Mouse (Mus musculus): Measurements from ENCODE around the gene Klc3.

Klc3 gene

DNA sequence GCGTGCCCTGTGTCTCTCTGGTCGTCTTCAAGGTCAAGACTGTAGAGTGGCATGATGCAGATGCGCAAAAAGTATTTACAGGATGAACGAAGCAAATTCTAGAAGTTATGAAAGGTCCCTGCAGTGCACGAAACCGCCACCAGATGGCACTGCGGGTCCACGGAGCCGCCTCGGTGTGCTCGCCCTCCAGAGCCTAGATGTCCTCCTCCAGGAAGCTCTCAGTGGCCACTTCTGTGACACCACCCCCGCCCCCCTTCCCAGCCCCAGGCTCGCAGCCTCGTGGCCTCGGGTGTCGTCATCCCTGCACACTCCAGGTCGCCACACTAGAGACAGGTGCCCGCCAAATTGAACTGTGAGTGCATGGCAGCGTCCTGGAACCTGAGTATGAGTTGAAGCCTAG is 1.5 kb upstream of the Klc3 start:
- DNase-seq (ENCODE audit: low spot score) = peak; percentile 86

DNA sequence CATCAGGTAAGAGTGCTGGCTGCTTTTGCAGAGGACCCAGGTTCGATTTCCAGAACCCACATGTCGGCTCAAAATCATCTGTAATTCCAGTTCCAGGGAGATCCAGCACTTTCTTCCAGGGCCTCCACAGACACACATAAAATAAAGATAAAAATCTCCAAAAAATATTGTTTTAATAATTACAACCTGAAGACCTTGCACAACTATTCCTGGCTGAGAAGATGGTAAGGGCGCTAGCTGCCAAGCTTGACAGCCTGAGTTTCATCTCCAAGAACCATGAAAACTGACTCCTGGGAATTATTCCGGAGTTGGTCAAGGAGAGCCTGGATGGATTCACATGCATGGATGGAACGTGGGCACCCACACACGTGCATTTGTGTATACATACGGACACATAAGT is 572 bp upstream of the Klc3 start, which contains the start of gene Ckm:
Ckm (plus strand) TSS at position 301 of the 400 bp plus-strand sequence.
- DNase-seq (ENCODE audit: low spot score) = no peak

DNA sequence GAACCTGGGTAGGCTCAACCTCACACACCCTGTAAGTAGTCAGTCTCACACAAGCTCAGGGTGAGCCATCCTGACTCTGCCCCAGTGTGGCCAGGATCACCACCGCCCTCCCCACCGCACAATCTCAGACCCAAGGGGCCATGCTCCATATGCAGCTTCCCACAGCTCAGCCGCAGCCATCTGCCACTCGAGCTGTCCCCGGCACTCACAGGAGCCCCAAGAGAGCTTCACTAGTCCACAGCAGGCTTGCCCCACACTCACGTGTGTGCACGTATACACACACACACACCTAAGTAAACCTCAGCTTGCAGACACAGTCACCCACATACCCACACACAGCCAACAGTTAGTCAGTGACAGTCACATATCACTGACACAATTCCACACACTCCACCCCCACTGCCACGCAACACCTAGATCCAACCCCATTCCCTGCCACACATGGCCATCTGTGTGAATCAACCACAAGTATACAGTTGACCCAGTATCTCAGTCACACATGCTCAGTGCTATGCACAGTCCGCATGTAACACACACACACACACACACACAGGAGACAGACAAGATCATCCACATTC is 1.3 kb downstream of the Klc3 start:
- no peak for DNase-seq (ENCODE audit: low spot score)

DNA sequence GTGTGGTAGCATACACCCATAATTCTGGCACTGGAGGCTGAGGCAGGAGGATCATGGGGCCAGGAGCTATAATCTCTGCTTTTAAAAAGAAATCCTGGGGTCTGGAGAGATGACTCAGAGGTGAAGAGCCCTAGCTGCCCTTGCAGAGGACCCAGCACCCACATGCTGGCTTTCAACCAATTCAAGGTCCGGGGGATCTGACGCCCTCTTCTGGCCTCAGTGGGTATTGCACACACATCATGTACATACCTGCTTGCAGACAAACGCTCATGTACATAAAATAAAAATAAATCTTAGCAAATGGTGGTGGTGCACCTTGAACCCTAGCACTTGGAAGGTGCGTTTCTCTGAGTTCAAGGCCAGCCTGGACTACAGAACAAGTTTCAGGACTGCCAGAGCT is 3.0 kb downstream of the Klc3 start:
- no peak for DNase-seq (ENCODE audit: low spot score)

DNA sequence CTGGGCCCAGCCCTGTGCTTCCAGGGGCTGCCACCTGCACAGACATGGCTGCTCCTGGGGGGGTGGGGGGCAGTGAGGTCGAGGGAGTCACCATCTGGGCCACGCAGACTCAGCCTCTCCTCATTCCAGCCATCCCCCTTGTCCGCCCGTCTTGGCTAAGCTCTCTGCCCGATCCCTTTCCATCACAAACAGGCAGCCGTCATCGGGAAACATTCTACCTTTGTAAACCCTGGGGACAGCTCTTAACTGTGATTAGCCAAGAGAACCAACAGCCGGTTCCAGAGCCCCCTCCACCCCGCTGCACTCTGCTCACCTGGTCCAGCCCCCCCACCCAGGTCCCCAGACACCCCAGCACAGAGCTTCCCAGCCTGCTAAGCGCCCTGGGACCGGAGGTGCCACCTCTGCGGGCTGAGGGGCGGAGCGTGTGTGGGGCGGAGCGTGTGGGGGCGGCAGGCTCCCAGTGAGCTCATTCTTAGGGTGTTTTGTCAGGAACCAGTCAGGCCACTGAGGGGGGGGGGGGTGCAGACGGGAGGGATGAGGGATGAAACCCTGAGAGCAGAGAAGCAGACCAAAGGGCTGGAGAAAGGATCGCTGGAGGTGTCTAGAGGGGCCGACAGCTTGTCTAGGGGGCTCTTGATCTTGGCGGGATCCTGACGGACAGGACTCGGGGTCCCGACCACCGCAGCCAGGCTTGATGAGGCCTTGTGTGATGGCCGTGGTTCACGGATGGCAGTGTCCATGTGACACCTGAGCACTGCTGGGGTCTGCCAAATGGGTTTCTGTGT is 4.2 kb downstream of the Klc3 start:
- DNase-seq (ENCODE audit: low spot score) = peak; percentile 70

DNA sequence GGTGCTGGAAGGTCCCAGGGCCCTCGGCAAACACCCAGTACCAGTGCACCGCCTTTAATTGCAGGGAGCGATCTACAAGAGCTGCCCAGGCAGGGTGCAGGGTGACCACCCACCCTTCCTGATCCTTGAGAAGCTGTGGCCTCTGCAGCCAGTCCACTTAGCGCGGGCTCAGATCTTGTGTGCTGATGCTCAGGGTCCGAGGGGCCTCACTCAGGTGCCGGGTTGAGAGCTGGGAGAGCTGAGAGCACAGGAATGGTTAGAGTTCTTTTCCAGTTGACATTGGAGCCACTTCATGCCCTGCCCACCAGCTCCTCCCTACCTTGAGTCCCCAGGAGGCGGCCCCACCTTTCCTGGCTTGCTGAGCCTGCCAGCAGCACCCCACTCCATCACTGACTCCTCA is 9.4 kb downstream of the Klc3 start:
- no peak for DNase-seq (ENCODE audit: low spot score)

DNA sequence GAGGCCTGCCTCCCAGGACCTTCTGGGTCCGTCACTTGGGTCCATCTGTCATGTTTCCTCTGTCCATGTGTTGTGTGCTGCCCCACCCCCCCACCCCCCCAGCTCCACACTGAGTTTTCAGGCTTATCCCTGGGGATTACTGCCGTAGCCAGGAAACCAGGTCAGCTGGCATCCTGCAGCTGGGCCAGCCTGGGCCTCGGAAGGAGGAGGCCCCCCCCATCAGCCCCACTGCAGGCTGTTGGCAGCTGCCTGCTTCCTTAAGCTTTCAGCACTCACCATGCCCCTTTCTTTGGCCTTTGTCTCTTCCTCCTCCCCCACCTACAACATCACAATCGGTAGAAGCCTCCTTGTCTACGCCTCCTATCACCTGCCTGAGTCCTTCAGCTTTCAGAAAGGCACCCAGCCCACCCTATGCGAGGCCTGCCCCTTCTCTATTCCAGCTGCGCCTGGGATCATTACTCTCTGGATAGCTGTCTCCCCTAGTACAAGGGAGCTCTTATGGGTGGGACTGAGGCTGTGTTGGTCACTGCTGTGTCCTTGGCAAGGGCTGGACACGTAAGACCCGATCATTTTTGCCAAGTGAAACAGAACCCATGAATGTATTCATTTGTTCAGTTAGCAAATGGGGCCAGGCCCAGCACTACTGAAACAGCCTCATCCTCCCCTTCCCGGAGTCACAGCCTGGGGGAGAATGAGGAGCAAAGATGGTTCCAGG is 15.0 kb downstream of the Klc3 start:
- no peak for DNase-seq (ENCODE audit: low spot score)

DNA sequence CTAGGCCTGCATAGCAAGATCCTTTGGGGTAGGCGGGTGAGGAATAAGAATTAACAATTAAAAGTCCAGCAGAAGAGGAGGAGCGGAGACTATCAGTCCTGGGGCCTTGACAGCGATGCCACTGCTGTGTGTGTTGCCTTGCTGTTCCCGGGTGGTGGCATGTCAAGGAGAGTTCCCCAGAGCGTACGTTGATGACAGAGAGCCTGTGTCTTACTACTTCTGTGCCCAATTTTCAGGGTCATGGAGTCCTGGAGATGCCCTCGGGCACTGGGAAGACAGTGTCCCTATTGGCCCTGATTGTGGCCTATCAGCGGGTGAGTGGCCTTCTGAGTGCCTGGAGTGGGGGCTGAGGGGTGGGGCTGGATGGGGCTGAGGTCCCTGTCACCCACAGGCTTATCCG is 20.2 kb downstream of the Klc3 start:
- no peak for DNase-seq (ENCODE audit: low spot score)

DNA sequence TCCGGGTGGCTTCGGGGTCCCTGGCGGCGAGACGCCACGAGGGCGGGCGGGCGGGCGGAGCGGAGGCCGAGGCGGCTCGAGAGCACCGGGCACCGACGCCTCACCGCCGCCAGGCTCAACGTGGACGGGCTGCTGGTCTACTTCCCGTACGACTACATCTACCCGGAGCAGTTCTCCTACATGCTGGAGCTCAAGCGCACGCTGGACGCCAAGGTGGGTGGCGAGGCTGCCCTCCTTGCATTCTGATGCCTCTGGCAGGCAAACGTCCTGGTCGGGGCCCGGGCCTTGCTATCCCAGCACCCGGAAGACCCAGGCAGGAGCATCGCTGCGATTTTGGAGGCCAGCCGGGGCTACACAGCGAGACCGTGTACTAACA is 21.8 kb downstream of the Klc3 start:
- no peak for DNase-seq (ENCODE audit: low spot score)

DNA sequence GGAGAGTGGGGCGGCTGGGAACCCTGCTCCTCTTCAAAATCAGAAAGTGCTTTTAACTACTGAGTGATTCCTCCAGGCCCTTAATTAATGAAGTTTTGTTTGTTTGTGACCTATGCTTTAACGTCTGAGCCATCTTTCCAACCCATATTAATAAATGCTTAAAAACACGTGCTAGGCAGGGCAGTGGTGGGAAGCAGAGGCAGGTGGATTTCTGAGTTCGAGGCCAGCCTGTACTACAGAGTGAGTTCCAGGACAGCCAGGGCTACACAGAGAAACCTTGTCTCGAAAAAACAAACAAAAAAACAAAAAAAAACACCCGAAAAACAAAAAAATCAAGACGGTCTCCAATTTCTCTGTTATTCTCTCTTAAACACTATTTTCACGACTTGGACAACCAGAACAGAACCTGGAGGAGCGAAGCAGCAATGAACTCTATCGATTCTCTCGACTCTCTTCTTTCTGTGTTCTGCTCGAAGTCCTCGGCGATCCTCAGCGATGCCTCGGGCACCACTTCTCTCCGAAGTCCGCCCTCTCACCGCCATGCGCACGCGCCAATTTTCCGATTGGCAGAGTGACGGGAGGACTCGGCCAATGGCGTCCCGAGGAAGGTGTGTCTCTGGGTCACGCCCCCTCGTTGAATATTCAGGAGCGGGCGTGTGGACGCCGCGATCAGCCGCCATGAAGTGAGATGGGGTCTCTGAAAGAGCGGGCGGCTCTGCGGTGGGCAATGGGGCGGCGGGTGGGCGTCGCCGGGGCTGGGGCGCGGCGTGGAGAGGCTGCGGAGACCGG is 22.3 kb downstream of the Klc3 start, which contains the start of gene Ercc2:
Ercc2 (plus strand) TSS at position 634 of the 789 bp plus-strand sequence.
- DNase-seq (ENCODE audit: low spot score) = peak; percentile 99

DNA sequence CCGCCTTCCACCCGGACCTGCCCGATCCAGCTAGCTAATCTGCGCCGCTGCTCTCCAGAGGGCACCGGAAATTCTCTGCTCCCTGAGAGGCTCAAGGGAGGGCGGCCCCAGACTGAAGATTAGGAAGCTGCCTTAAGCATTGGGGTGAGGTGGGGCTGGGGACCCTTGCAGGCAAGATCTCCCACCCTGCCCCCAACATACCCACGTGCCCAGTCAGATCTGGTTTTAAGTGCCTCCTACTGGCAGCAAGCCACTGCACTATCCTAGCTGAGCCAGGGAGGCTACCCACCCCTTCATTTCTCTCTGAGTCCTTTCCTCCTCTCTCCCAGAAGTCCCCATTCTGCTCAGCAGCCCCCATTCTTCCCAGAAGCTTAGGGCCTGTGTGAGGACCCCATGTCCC is 25.9 kb downstream of the Klc3 start:
- no peak for DNase-seq (ENCODE audit: low spot score)

DNA sequence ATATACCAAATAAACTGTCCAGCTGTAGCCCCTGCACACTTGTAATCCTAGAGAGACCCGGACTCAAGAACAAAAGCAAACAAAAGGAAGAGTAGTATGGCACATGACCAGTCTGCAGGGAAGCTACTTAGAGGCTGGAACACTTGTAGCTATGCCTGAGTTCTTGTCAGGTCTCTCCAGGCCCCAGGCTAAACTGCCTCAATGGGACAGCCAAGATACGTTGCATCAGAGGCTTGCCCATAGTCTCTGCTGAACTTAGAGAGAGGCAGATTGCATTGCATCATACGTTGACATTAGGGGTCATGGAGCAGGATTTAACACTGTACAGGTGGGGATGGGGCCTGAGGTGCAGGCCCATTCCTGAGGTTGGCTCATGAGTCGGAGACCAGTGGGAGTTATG is 27.9 kb downstream of the Klc3 start:
- no peak for DNase-seq (ENCODE audit: low spot score)

DNA sequence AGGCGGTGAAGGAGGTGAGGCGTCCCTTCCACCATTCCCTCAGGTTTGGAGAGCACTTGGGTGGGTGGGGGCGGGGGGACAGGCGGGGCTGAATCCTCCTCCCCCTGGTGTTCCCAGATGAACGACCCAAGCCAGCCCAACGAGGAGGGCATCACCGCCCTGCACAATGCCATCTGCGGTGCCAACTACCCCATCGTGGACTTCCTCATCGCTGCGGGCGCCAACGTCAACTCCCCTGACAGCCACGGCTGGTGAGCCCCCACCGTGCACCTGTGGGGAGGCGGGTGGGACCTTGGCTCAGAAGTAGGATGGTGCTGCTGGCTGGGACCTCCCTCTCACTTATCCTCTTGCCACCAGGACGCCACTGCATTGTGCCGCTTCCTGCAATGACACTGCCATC is 28.5 kb downstream of the Klc3 start:
- DNase-seq (ENCODE audit: low spot score) = no peak

DNA sequence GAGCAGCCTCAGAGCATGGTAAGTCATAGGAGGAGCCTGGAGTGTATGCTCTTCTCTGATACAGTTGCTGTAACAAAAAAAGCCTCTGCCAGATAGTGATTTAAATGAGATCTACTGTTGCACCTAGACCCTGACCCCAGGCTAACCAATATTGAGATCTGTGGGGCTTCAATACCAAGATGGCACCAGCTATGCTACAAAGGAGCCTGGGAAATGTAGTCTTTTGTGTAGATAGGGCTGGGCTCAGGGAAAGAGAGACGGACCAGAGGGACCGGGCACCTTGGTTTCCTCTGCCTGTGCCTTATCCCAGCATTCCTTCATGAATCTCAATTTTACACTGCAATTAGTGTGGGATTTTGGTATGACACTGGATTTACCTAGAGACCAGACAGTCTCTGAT is 30.5 kb downstream of the Klc3 start:
- no peak for DNase-seq (ENCODE audit: low spot score)

DNA sequence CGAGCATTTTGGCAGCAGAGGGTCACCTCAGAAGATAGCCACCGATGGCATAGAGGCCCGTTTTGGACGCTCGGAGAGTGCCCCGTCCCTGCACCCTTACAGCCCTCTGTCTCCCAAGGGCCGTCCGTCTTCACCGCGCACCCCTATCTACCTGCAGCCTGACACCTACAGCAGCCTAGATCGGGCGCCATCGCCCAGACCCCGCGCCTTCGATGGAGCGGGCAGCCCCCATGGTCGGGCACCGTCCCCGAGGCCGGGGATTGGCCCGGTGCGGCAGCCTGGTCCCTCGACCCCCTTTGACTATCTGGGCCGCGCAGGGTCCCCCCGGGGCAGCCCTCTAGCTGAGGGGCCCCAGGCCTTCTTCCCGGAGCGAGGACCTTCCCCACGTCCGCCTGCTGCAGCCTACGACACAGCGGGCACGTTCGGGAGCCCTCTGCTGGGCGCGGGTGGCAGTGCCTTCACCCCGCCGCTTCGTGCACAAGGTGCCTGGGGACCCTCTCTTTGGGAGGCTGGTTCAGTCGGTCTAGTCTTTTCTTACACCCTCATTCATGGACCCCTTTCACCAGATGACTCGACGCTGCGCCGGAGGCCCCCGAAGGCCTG is 34.0 kb downstream of the Klc3 start:
- no peak for DNase-seq (ENCODE audit: low spot score)

DNA sequence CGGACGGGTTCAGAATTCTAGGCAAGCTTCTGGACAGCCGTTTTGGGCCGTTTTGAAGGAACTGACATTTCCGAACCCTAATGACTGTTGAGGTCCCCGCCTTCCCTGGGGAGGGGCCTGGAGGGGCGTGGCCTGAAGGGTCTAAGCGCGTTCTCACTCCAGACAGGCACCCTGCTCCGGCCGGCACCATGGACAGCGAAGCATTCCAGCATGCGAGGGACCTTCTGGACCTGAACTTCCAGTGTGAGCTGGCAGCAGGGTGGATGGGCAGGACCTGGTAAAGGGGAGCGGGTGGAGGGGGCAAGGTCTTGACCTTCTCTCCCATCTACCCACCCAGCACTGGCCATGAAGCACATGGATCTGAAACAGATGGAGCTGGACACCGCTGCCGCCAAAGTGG is 35.5 kb downstream of the Klc3 start:
- DNase-seq (ENCODE audit: low spot score) = no peak

DNA sequence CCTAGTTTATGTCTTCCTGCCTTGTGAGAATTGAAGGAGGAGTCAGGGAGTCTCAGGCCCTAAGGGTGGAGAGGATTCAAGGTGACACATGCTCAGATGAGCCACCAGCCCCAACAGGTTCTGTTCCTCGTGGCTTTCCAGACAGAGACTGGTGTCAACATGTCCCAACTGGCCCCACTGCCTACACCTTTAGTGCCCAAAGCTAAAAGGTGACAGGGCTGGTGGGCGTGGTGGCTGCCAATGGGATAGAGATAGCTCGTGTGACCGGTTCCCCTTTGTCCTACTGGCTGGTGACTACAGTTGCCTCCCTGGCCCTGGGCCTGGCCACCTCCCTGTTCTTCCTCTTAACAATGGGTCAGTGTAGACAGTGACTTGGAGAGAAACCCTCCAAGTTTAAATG is 38.5 kb downstream of the Klc3 start:
- DNase-seq (ENCODE audit: low spot score) = no peak

DNA sequence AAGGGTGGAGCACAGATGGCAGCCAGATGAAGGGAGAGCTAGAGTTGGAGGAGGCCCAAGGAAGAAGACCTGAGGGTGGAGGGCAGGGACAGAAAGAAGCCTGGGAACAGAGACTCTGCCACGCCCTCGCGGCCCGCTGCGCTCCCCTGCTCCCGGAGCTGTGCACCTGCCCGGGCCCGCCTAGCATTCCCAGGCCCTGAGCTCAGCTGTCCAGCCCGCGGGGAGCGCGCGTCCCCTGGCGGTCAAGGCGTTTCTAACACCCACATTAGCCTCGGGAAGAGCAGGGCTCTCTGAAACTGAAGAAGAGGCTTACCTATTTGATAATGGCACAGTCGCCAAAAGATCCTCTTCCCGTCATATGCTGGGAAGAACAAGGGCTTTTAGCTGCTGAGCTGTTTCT is 40.0 kb downstream of the Klc3 start:
- peak; percentile 82 for DNase-seq (ENCODE audit: low spot score)

DNA sequence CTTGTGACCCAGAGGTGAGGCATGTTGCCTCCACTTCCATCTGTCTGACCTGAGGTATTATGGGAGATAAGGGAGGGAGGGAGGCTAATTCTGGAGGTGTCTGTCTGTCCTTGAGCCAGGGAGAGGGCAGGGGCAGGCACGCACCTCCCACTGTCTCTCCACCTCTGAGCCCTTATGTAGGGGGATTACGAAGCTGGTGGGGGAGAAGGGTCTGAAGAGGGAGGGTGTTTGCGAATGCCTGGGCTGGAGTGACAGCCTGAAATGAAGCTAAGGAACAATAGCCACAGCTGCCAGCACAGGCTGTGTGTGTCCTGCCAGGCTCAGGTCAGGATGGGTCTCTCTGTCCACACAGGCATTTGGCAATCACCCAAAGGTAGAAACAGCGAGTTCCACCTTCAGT is 41.6 kb downstream of the Klc3 start:
- DNase-seq (ENCODE audit: low spot score) = no peak

DNA sequence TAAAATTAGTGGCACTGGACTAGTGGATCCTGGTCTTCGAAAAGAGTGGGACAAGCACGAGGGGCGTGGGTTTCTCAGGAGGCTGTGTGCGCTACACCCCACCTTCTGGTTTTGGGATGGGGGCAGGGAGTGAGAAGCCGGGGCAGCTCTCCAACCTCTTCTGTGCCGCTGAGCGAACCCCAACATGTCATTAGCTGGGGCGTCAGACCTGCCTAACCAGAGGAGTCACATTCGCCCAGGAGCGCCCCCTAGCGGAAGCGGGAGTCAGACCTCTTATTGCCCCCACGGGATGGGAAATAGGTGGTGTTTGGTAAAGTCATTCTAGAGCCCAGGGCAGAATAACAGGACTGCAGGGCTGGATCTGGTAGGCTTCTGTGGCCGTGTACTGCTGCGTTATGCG is 42.2 kb downstream of the Klc3 start:
- peak; percentile 82 for DNase-seq (ENCODE audit: low spot score)

DNA sequence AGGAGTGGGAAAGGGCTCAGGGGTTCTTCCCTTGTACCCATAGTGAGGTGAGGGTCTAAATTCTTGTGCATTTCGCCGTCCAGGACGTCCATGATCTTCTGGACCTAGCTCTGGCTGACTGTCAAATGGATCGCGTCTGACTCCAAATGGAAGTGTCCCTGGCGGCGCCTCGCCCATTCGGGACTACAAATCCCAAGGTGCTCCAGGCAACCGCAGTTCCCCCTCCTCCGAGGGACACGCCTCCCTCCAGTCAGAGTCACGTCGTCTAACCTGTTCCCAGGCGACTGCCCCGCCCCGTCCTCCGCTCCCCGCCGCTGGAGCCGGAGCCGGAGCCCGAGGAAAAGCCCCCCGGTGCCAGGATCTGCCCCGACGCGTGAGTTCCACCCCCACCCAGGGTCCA is 43.0 kb downstream of the Klc3 start:
- peak; percentile 96 for DNase-seq (ENCODE audit: low spot score)
